14 mouse cellular contexts compared by ENCODE assay signal in genomic region chr6:80545017-80545416, GRCm38 (mm10).
"Had no signal": no experiment of that assay in that cellular context is flagged by ENCODE, and none has a peak within 500 bp of the region (broad histone marks: within the 10 kb centered on the region; RNA-seq: fewer than 3 reads in every experiment).

No protein-coding gene starts in this region.

- H3K9me3 ChIP-seq: lung, embryonic 15.5 days; midbrain, embryonic 13.5 days; neural tube, embryonic 12.5 days; stomach, embryonic 15.5 days had no signal

- H3K4me1 ChIP-seq: lung, embryonic 15.5 days; megakaryocyte, embryonic 14.5 days; midbrain, embryonic 13.5 days; neural tube, embryonic 12.5 days; stomach, embryonic 15.5 days had no signal

- H3K9ac ChIP-seq: lung, embryonic 15.5 days; midbrain, embryonic 13.5 days; neural tube, embryonic 12.5 days; stomach, embryonic 15.5 days had no signal

- DNase-seq: lung, adult 2 months; lung, postnatal 14 days; lung, postnatal 36 days; right cerebral cortex, postnatal 14 days; thymus, adult 2 months; thymus, postnatal 25 days; thymus, postnatal 4 days had no signal

- H3K27ac ChIP-seq: lung, embryonic 15.5 days; macrophage; midbrain, embryonic 13.5 days; neural tube, embryonic 12.5 days; stomach, embryonic 15.5 days; stomach, postnatal 0 days had no signal

- H3K36me3 ChIP-seq: lung, embryonic 15.5 days; midbrain, embryonic 13.5 days; neural tube, embryonic 12.5 days; stomach, embryonic 15.5 days had no signal

- H3K4me3 ChIP-seq: lung, embryonic 15.5 days; megakaryocyte, embryonic 14.5 days; midbrain, embryonic 13.5 days; neural tube, embryonic 12.5 days; stomach, embryonic 15.5 days had no signal
